Mouse (Mus musculus) testis, postnatal 10 days (tissue): ENCODE measurements at regions not wholly inside any gene's neighbourhood (a gene's known extent, or its start where the extent isn't known, plus 50 kb on each side); places are given as distances from the start of the nearest gene placed in this dataset.
A peak's percentile ranks its signal among the peaks of the same experiment; 100 is the strongest.

Experiments
- DNase-seq: peaks from one replicate; pipeline ENCODE4 v3.0.0; 2021; ENCODE audit warnings: low spot score

GRCm38 (mm10) chr13:97651761-97652160, 108.7 kb downstream of the Gm10260 start:
- peak; percentile 19 for DNase-seq

GRCm38 (mm10) chr13:97651176-97651575, 109.3 kb downstream of the Gm10260 start:
- DNase-seq = peak; percentile 12

GRCm38 (mm10) chr13:97650191-97650590, 110.2 kb downstream of the Gm10260 start:
- DNase-seq = peak; percentile 24

- DNase-seq = peak; percentile 22
Measured at GRCm38 (mm10) chr13:97647486-97647885, 112.9 kb downstream of the Gm10260 start.

GRCm38 (mm10) chr13:97646021-97646385, 114.4 kb downstream of the Gm10260 start:
- DNase-seq = peak; percentile 36

GRCm38 (mm10) chr13:97645107-97646020, 115.1 kb downstream of the Gm10260 start:
- DNase-seq = peak; percentile 47

- DNase-seq = peak; percentile 32
Measured at GRCm38 (mm10) chr13:97640236-97640635, 120.2 kb downstream of the Gm10260 start.

GRCm38 (mm10) chr13:97639656-97640055, 120.8 kb downstream of the Gm10260 start:
- peak; percentile 51 for DNase-seq

GRCm38 (mm10) chr13:97638457-97639088, 121.9 kb downstream of the Gm10260 start:
- DNase-seq = peak; percentile 23

GRCm38 (mm10) chr13:97637506-97637905, 122.9 kb downstream of the Gm10260 start:
- peak; percentile 30 for DNase-seq

GRCm38 (mm10) chr13:97634041-97634788, 126.2 kb downstream of the Gm10260 start:
- peak; percentile 36 for DNase-seq

- no peak for DNase-seq
Measured at GRCm38 (mm10) chr13:97633551-97633950, 126.9 kb downstream of the Gm10260 start.

- peak; percentile 30 for DNase-seq
Measured at GRCm38 (mm10) chr13:97631872-97632402, 128.5 kb downstream of the Gm10260 start.

GRCm38 (mm10) chr13:97630921-97631320, 129.5 kb downstream of the Gm10260 start:
- peak; percentile 12 for DNase-seq

GRCm38 (mm10) chr13:97628608-97629007, 131.8 kb downstream of the Gm10260 start:
- no peak for DNase-seq

- DNase-seq = no peak
Measured at GRCm38 (mm10) chr13:97627247-97627646, 133.2 kb downstream of the Gm10260 start.

GRCm38 (mm10) chr13:97626786-97627185, 133.6 kb downstream of the Gm10260 start:
- DNase-seq = no peak

GRCm38 (mm10) chr13:97626116-97626515, 134.3 kb downstream of the Gm10260 start:
- no peak for DNase-seq

GRCm38 (mm10) chr13:97625391-97625790, 135.0 kb downstream of the Gm10260 start:
- DNase-seq = no peak

GRCm38 (mm10) chr13:97618190-97618586, 142.2 kb downstream of the Gm10260 start:
- DNase-seq = peak; percentile 60

GRCm38 (mm10) chr13:97617511-97618189, 142.8 kb downstream of the Gm10260 start:
- DNase-seq = peak; percentile 64

GRCm38 (mm10) chr13:97616919-97617318, 143.5 kb downstream of the Gm10260 start:
- DNase-seq = no peak
